Mouse (Mus musculus): ENCODE results near the gene Hbp1. TPM values are rescaled to one million over a fixed set of nuclear protein-coding genes. Genes with fewer than 3 reads are reported as not detected.

The Hbp1 gene
- total and polyA plus RNA-seq, 3 experiments = 58.2 to 67.2 (median 65.4) TPM

DNA sequence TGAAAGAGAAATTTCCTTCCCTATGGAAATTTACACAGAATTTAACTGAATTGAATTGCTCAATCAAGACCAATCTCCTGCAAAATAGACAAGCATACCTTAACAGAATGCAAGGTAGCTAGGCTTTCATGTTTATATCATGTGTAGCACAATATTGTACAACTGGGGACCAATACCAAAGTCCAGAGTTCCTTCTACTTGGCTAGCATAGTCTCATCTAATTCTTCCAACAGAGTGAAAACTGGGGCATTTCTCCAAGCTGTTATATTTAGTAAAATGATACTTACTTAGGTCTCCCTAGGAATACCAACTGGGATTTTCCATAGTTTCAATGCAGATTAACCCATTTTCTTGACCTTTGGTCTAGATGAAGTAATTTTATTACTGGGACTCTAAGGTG is 11.3 kb downstream of the Hbp1 start:
- no peak for DNase-seq
- Histone ChIP-seq H3K79me2 (replicated peaks; ENCODE audit: control insufficient read depth, insufficient read depth, low read length) (peaks cover 2% of the 10 kb centered on the region; the same call in 1 of the 2 replicates), H3K27me3 (ENCODE audit: control insufficient read depth, insufficient read depth, low read length) (no peaks in the 10 kb centered on the region), H3K9ac (ENCODE audit: low read depth, low read length) (no peak overlapping the region), H3K36me3 (ENCODE audit: control insufficient read depth, insufficient read depth, low read length) (peaks cover 43% of the 10 kb centered on the region), H3K4me3 (no peak overlapping the region), H3K4me1 (ENCODE audit: control insufficient read depth, insufficient read depth, low read length) (peaks cover 3% of the 10 kb centered on the region), H3K27ac (no peak overlapping the region)
- TF ChIP-seq EP300 (IDR thresholded peaks at IDR 0.05; ENCODE audit: insufficient read depth, low read depth, low read length) (no peak), POLR2A (IDR thresholded peaks at IDR 0.05; ENCODE audit: insufficient read depth, low read depth, low read length) (no peak), CTCF (IDR thresholded peaks at IDR 0.05) (no peak)
- intact Hi-C loops (cut with DNase I) = no loop called here

DNA sequence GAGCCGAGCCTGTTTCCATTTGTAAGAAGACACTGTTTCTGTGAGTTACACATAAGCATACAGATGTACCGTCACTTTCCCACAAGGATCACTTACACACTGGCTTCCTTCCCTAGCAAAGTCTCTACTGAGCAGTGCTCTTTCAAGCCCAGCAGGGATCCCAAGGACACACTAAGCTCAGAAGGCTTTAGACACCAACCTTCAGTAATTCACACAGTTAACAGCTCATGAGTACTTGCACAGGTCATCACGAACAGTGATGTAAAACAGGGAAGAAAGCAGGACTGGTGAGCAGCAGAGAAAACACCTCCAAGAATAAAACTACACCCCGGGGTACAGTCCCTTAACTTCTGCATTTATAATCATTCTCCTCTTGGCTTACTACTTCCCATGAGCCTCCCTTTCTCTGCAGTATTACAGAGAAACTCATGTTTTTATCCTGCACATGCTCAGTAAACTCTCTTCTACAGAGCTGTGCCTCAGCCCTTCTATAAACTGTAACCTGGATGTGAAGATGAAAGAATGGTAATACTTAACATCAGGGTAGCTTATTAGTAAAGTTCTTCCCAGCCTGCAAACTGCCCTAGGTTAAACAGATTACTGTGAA is 11.8 kb downstream of the Hbp1 start:
- no peak overlapping the region for H3K9ac ChIP-seq (ENCODE audit: low read depth, low read length)
- WGBS = 93% methylated on average over 4 of the region's 4 CpGs
- no peak overlapping the region for H3K4me3 ChIP-seq
- intact Hi-C loops (cut with DNase I) = no loop called here
- no peaks in the 10 kb centered on the region for H3K27me3 ChIP-seq (ENCODE audit: control insufficient read depth, insufficient read depth, low read length)
- H3K4me1 ChIP-seq (ENCODE audit: control insufficient read depth, insufficient read depth, low read length) = no peaks in the 10 kb centered on the region; the same call in none of the 2 replicates
- peaks cover 38% of the 10 kb centered on the region for H3K36me3 ChIP-seq (ENCODE audit: control insufficient read depth, insufficient read depth, low read length)
- H3K79me2 ChIP-seq (replicated peaks; ENCODE audit: control insufficient read depth, insufficient read depth, low read length) = peaks cover 2% of the 10 kb centered on the region; the same call in 1 of the 2 replicates
- TF ChIP-seq EP300 (IDR thresholded peaks at IDR 0.05; ENCODE audit: insufficient read depth, low read depth, low read length) (no peak), POLR2A (IDR thresholded peaks at IDR 0.05; ENCODE audit: insufficient read depth, low read depth, low read length) (no peak), CTCF (IDR thresholded peaks at IDR 0.05) (no peak)
- no peak for DNase-seq
- no peak overlapping the region for H3K27ac ChIP-seq

DNA sequence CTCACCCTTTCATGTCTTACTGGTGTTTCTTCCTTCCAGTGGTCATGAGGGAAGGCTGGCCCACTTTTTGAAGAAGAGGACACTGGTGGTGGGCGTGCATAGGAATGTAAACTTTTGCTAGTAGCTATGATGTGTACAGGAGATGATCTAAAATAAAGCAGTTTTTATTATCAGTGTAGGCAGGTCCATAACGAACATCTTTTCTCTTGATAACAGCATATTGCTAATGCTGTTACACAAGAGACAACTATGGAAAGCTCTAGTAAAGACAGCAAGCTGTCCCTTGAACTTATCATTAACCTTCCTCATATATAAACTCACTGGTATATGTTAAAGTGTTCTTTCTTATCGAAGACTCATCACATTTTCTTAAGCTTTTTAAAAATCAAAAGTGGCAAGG is 12.7 kb downstream of the Hbp1 start:
- Histone ChIP-seq H3K36me3 (ENCODE audit: control insufficient read depth, insufficient read depth, low read length) (peaks cover 33% of the 10 kb centered on the region), H3K4me3 (no peak overlapping the region), H3K27me3 (ENCODE audit: control insufficient read depth, insufficient read depth, low read length) (no peaks in the 10 kb centered on the region), H3K9ac (ENCODE audit: low read depth, low read length) (no peak overlapping the region), H3K79me2 (replicated peaks; ENCODE audit: control insufficient read depth, insufficient read depth, low read length) (peaks cover 2% of the 10 kb centered on the region; the same call in 1 of the 2 replicates), H3K4me1 (ENCODE audit: control insufficient read depth, insufficient read depth, low read length) (no peaks in the 10 kb centered on the region; the same call in 1 of the 2 replicates), H3K27ac (no peak overlapping the region)
- 86% methylated on average over 3 of the region's 3 CpGs for WGBS
- intact Hi-C loops (cut with DNase I) = no loop called here
- TF ChIP-seq POLR2A (IDR thresholded peaks at IDR 0.05; ENCODE audit: insufficient read depth, low read depth, low read length) = no peak
- no peak for TF ChIP-seq EP300 (IDR thresholded peaks at IDR 0.05; ENCODE audit: insufficient read depth, low read depth, low read length)
- no peak for TF ChIP-seq CTCF (IDR thresholded peaks at IDR 0.05)
- no peak for DNase-seq

DNA sequence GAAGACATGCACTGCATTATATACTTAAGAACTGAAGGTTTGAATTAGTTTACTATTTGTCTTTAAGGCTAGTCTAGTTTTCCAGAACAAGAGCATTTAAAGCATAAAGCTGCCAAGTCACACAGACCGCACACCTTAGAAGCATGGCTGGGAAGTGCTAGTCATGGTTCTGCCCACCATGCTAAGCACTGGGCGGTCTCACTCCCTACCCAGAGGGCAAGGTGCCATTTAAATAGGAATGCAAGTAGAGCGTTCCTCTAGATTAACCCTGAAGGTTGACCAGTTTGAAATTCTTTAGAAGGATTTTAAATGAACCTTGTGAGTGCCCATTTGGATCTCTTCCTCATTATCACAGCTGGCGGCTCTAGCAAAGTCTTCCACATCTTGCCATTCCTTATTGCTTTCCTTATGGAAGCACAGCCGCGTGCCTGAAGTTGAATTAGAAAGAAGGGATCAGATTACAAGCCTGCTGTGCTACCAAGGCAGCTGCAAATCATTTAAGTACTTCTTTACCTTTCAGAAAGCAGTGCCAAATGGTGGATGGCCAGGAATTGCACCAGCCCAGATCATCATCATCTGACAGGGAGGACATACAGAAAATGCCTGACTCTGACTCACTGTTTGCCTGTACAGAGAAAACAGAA is 13.6 kb downstream of the Hbp1 start:
- TF ChIP-seq CTCF (IDR thresholded peaks at IDR 0.05) (no peak), POLR2A (IDR thresholded peaks at IDR 0.05; ENCODE audit: insufficient read depth, low read depth, low read length) (no peak)
- peaks cover 32% of the 10 kb centered on the region for H3K36me3 ChIP-seq (ENCODE audit: control insufficient read depth, insufficient read depth, low read length)
- H3K27ac ChIP-seq = no peak overlapping the region
- H3K4me3 ChIP-seq = no peak overlapping the region
- no peak overlapping the region for H3K9ac ChIP-seq (ENCODE audit: low read depth, low read length)
- WGBS = 63% methylated on average over 6 of the region's 6 CpGs
- no peaks in the 10 kb centered on the region for H3K27me3 ChIP-seq (ENCODE audit: control insufficient read depth, insufficient read depth, low read length)
- H3K4me1 ChIP-seq (ENCODE audit: control insufficient read depth, insufficient read depth, low read length) = no peaks in the 10 kb centered on the region; the same call in 1 of the 2 replicates
- peaks cover 2% of the 10 kb centered on the region; the same call in 1 of the 2 replicates for H3K79me2 ChIP-seq (replicated peaks; ENCODE audit: control insufficient read depth, insufficient read depth, low read length)
- DNase-seq = no peak
- intact Hi-C loops (cut with DNase I) = no loop called here

DNA sequence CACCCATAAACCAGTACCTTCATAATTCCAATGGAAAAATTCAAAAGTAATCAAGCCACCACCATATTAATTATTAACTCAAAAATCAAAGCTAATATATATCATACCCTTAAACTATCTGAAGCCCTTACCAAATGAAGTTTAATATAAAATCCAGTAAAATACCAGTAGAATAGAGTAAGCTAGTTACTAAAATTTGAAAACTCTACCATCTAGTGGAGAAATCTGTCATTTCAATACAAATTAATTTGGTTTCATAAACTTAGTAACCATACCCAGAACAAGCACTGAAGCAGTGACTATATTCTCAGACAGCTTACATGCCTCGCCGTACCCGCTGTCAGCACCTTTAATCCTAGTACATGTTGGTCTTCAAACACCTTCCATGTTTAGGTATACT is 18.5 kb downstream of the Hbp1 start:
- no peak overlapping the region for H3K9ac ChIP-seq (ENCODE audit: low read depth, low read length)
- no peaks in the 10 kb centered on the region for H3K27me3 ChIP-seq (ENCODE audit: control insufficient read depth, insufficient read depth, low read length)
- H3K36me3 ChIP-seq (ENCODE audit: control insufficient read depth, insufficient read depth, low read length) = peaks cover 34% of the 10 kb centered on the region
- no peaks in the 10 kb centered on the region; the same call in 1 of the 2 replicates for H3K79me2 ChIP-seq (replicated peaks; ENCODE audit: control insufficient read depth, insufficient read depth, low read length)
- no peak overlapping the region for H3K27ac ChIP-seq
- TF ChIP-seq CTCF (IDR thresholded peaks at IDR 0.05) (peak; percentile 36), POLR2A (IDR thresholded peaks at IDR 0.05; ENCODE audit: insufficient read depth, low read depth, low read length) (no peak)
- intact Hi-C loops (cut with DNase I) = no loop called here
- H3K4me1 ChIP-seq (ENCODE audit: control insufficient read depth, insufficient read depth, low read length) = no peaks in the 10 kb centered on the region
- H3K4me3 ChIP-seq = no peak overlapping the region
- WGBS = 98% methylated on average over 3 of the region's 3 CpGs
- DNase-seq = no peak

DNA sequence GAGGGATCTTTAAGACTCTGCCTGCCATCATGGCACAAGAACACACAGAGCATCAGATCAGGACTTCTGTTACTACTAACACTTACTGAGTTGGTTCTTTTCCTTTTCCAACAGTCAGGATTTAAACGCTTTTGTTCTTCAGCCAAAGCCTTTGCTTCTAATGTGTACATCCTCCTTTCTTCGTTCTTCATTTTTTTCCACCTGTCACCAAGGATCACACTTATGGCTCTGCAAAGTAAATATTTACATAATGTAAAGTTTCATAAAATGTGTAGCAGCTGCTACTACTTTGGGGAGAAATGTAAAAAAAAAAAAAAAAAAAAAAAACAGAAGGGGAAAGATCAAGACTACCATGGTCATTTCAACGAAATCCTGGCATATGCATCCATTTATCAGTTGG is 21.8 kb downstream of the Hbp1 start:
- no peak overlapping the region for H3K9ac ChIP-seq (ENCODE audit: low read depth, low read length)
- no peak overlapping the region for H3K27ac ChIP-seq
- DNase-seq = no peak
- no peaks in the 10 kb centered on the region for H3K27me3 ChIP-seq (ENCODE audit: control insufficient read depth, insufficient read depth, low read length)
- 72% methylated on average over 3 of the region's 3 CpGs for WGBS
- TF ChIP-seq EP300 (IDR thresholded peaks at IDR 0.05; ENCODE audit: insufficient read depth, low read depth, low read length) (no peak), POLR2A (IDR thresholded peaks at IDR 0.05; ENCODE audit: insufficient read depth, low read depth, low read length) (no peak)
- H3K4me1 ChIP-seq (ENCODE audit: control insufficient read depth, insufficient read depth, low read length) = no peaks in the 10 kb centered on the region; the same call in 1 of the 2 replicates
- no peaks in the 10 kb centered on the region; the same call in 1 of the 2 replicates for H3K79me2 ChIP-seq (replicated peaks; ENCODE audit: control insufficient read depth, insufficient read depth, low read length)
- H3K36me3 ChIP-seq (ENCODE audit: control insufficient read depth, insufficient read depth, low read length) = peaks cover 35% of the 10 kb centered on the region
- no peak overlapping the region for H3K4me3 ChIP-seq
- intact Hi-C loops (cut with DNase I) = loop anchor here (5.0 to 10.0 kb wide), 3 partner anchors 211 to 554 kb away; partner anchors contain the start of genes Cog5 and Dus4l

All from heart, adult 2 months (tissue).